Mouse (Mus musculus): ENCODE data around the gene Vmn1r74.
"Not testable (repeated sequence)": the region's sequence is repeated elsewhere in the genome, so short reads cannot be mapped to it uniquely, and the experiment has no call there.

The Vmn1r74 gene

GRCm38 (mm10) chr7:11833680-11834079, at the start of gene Vmn1r74:
Vmn1r74 (plus strand) TSS chr7:11833980.
- no peak for DNase-seq (ENCODE audit: low spot score)

GRCm38 (mm10) chr7:11813751-11814150, 20.0 kb upstream of the Vmn1r74 start:
- no peak for DNase-seq (ENCODE audit: low spot score)

GRCm38 (mm10) chr7:11822166-11822565, 11.6 kb upstream of the Vmn1r74 start:
- DNase-seq (ENCODE audit: low spot score), result no peak

GRCm38 (mm10) chr7:11823246-11823645, 10.5 kb upstream of the Vmn1r74 start:
- DNase-seq (ENCODE audit: low spot score), result not testable (repeated sequence)

- DNase-seq (ENCODE audit: low spot score), result no peak
These were observed 40.5 kb downstream of the Vmn1r74 start, which contains the start of gene Vmn1r75 for GRCm38 (mm10) chr7:11874330-11874729. Vmn1r75 (plus strand) TSS chr7:11874630.
